Mouse (Mus musculus) B cell, adult 2 months (primary cell): ENCODE results near the gene Gm14085.

Source experiments
- DNase-seq, 2 experiments: peaks; one replicate each; pipeline ENCODE4 v3.0.0; 2022

The Gm14085 gene

GRCm38 (mm10) chr2:122561221-122561620, 76.5 kb downstream of the Gm14085 start:
- DNase-seq: no peak

- no peak for DNase-seq
These were observed 77.5 kb downstream of the Gm14085 start for GRCm38 (mm10) chr2:122562251-122562650.

- DNase-seq: peak; percentile 78 to 81
These were observed 84.7 kb downstream of the Gm14085 start for GRCm38 (mm10) chr2:122569439-122569838.

DNA sequence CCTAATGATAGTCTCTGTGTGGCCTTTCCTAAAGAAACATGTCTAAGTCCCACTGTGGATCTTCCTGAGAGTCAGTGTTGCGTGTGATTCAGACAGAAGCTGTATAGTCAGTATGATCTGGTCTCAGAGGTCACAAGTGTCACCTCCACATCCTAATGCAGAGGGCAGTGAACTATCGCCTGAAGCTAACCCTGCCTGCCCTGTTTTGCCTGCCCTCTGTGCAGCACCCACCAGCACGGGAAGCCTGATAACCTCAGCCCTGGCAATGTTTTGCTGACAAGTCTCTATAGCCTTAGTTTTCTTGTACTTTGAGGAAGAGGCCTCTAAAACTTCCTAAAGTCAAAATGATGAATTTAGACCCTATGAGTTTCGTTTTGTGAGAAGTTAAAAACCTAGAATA, 85.7 kb downstream of the Gm14085 start:
- no peak for DNase-seq

DNA sequence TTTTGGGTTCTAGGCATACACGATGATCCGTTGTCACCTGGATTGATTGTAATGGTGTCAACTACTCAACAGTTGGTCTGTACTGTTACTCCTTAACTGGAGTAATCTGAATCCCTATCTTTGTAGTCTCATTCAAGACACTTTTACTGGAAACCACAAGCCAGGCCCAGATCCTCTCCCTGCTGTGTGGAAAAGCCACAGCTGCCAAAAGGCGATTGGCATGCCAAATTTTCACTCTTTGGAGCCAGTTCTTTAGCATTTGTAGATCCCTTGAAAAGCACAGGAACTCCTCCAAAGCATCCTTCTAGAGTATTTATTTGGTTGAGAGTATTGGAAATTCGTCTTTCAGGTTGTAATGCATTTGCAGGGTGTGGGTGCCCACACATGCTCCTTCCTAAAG, 86.6 kb downstream of the Gm14085 start:
- DNase-seq: no peak

GRCm38 (mm10) chr2:122572438-122572837, 87.7 kb downstream of the Gm14085 start:
- DNase-seq: no peak

GRCm38 (mm10) chr2:122575470-122575869, 90.7 kb downstream of the Gm14085 start:
- DNase-seq: no peak

DNA sequence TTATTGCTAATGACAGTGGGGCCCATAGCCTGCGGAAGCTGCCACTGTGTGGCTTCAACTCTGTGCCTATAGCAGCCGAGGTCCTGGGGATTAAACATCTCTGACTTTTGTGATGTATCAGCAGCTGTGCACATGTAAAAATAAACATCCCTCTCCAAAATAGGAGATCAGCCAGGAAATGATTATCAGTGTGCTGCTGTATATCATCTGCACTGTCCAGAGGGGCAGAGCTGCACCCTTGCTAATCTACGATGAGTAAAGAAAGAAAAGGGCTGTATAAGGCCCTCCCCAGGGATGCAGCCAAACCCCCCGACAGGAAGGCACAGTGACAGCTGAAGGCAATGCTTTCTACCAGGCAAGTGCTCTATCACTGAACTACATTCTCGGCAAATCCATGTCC, 91.6 kb downstream of the Gm14085 start:
- no peak for DNase-seq

DNA sequence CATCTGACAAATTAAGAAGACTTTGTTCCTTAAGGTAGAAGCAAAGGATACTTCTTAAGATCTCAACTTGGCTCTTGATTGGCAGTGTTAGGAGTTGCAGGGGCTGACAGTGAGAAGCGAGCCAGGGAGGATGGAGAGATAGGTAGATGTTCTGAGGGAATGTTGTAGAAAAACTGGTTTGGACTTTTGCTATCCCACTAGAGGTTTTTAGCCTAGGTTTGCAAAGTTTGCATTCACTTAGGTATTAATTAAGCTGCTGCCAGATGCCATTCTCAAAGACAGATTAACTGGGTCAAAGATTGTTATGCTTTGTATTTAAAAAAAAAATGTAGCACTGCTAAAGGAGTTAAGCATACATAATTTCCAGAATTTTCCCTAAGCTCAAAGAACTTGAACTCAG, 92.6 kb downstream of the Gm14085 start:
- no peak for DNase-seq
